Mouse (Mus musculus): ENCODE data around the gene Art3. TPM values are rescaled to one million over a fixed set of nuclear protein-coding genes. Genes with fewer than 3 reads are reported as not detected.

Art3 gene
- polyA plus RNA-seq, 1 experiment from 2014 or later: 2.5 TPM

DNA sequence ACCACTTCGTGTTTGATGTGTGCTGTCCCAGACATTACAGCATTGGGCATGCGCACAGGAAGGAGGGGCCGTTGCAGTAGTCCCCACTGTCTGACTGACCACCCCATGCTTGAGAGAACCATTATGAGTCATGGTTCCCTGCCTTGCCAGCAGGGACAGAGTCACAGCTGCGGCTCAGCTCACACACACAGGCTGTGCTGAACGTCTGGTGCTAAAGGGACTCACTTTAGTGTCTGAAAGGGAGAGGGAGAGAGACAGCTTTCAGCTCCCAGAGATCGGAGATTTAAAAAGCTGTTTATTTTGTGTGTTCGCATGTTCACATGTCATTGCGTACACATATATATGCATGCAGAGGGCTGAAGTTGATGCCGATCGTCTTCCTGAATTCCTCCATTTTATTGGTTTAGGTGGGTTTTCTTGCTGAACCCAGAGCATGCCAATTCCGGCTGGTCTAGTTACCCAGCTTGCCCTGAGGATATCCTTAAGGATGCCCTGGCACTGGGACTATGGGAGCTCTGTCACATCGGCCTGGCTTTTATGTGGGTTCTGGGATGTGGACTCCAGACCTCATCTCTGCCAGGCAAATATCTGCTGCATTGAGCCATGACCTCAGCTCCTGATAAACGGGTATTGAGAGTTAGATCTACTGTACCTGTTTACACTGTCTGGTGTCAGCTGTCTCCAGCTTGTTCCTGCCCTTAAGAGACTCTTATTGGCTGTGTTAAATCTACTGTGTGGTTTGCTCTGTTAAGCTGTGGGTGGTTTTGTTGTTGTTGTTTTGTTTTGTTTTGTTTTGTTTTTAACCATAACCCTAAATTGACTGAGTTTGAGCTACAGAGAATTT is 37.7 kb downstream of the Art3 start:
- Histone ChIP-seq H3K4me1 (replicated peaks; ENCODE audit: control insufficient read depth, insufficient read depth, low read length) (peaks cover 10% of the 10 kb centered on the region; the same call in 1 of the 2 replicates), H3K9me3 (ENCODE audit: control insufficient read depth, low read length) (no peaks in the 10 kb centered on the region), H3K27me3 (replicated peaks; ENCODE audit: control insufficient read depth, insufficient read depth, low read length) (no peaks in the 10 kb centered on the region), H3K4me3 (ENCODE audit: low read depth, low read length) (no peak overlapping the region), H3K9ac (ENCODE audit: low read length) (no peak overlapping the region), H3K27ac (ENCODE audit: low read depth) (no peak overlapping the region), H3K36me3 (ENCODE audit: control insufficient read depth, insufficient read depth, low read length) (no peaks in the 10 kb centered on the region), H3K4me2 (ENCODE audit: low read length) (no peak overlapping the region)
- 59% methylated on average over 13 of the region's 13 CpGs for WGBS
- DNase-seq (ENCODE audit: low spot score): no peak
- ATAC-seq (replicated peaks; ENCODE audit: low FRiP score, low TSS enrichment, low read depth): no peak

DNA sequence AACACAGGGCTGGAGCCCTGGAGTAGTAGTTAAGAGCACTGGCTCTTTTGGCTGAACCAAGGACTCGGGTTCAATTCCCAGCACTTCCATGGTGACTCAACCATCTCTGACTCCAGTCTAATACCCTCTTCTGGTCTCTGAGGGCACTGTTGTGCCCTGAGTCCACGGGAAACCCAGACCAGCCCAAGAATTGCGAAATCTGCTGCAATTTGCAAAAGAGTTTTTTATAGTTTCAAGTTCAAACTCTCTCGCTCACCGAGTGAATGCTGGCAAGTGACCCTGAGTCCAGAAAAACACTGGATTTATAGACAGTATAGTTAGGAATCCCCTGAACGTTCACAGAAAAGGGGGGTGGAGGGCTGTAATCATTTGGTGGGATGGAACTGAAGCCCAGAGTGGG is 38.8 kb downstream of the Art3 start:
- Histone ChIP-seq H3K27ac (ENCODE audit: low read depth) (no peak overlapping the region), H3K9ac (ENCODE audit: low read length) (no peak overlapping the region), H3K36me3 (ENCODE audit: control insufficient read depth, insufficient read depth, low read length) (no peaks in the 10 kb centered on the region), H3K9me3 (ENCODE audit: control insufficient read depth, low read length) (no peaks in the 10 kb centered on the region), H3K4me3 (ENCODE audit: low read depth, low read length) (no peak overlapping the region), H3K4me2 (ENCODE audit: low read length) (no peak overlapping the region), H3K27me3 (replicated peaks; ENCODE audit: control insufficient read depth, insufficient read depth, low read length) (no peaks in the 10 kb centered on the region), H3K4me1 (replicated peaks; ENCODE audit: control insufficient read depth, insufficient read depth, low read length) (peaks cover 15% of the 10 kb centered on the region; the same call in 1 of the 2 replicates)
- DNase-seq (ENCODE audit: low spot score): no peak
- 66% methylated on average over 6 of the region's 6 CpGs for WGBS
- ATAC-seq (replicated peaks; ENCODE audit: low FRiP score, low TSS enrichment, low read depth): no peak

DNA sequence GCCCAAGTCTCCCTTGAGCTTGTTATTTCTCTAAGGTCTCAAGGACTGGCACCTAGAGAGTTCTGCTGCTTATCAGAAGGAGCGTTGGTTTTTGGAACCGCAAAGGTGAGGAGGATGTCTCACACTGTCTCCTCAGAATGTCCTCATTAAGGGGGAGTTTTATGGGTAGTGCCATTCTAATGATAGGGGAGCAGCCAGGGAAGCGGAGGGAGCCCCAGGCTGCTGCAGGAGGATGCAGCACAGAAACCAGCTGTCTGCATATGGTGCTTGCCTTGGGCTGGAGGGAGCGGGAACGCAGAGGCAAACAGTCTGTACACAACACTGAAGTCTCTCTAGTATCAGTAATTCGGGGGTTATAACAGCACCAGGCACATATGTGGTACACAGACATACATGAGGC is 39.3 kb downstream of the Art3 start:
- H3K4me2 ChIP-seq (ENCODE audit: low read length): no peak overlapping the region
- no peak for DNase-seq (ENCODE audit: low spot score)
- ATAC-seq (replicated peaks; ENCODE audit: low FRiP score, low TSS enrichment, low read depth): no peak
- no peaks in the 10 kb centered on the region for H3K36me3 ChIP-seq (ENCODE audit: control insufficient read depth, insufficient read depth, low read length)
- WGBS: 61% methylated on average over 6 of the region's 6 CpGs
- no peak overlapping the region for H3K9ac ChIP-seq (ENCODE audit: low read length)
- no peaks in the 10 kb centered on the region for H3K9me3 ChIP-seq (ENCODE audit: control insufficient read depth, low read length)
- H3K27ac ChIP-seq (ENCODE audit: low read depth): no peak overlapping the region; the same call in 1 of the 2 replicates
- H3K4me3 ChIP-seq (ENCODE audit: low read depth, low read length): no peak overlapping the region
- H3K4me1 ChIP-seq (replicated peaks; ENCODE audit: control insufficient read depth, insufficient read depth, low read length): peaks cover 15% of the 10 kb centered on the region; the same call in 1 of the 2 replicates
- H3K27me3 ChIP-seq (replicated peaks; ENCODE audit: control insufficient read depth, insufficient read depth, low read length): no peaks in the 10 kb centered on the region

DNA sequence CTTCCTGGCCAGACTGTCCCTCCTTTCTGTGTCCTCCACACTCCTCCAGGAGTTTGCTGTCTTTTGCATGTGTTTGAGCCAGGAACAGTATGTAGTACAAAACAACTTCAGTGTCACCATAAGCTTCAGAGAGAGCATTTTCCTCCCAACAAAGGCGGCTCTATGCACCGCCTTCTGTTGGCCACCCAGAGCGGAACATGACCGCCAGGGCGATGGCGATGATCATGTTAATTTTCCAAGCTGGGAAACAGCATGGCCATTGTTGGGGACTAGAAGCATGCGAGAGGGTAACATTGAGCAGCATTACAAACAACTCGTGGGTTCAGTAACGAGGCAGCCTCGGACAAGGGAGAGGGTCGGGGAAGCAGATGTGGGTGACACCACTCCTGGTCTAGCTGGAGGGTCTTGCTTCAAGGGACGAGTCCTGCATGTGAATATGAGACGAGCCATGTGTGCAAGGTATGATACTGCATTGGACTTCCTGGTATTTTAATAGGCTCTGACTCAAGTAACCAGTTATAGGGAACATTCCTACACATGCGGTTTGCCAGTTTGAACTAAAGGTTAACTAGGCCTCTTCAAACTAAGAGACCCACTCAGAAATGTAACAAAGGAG is 39.8 kb downstream of the Art3 start:
- ATAC-seq (replicated peaks; ENCODE audit: low FRiP score, low TSS enrichment, low read depth) (no peak), DNase-seq (ENCODE audit: low spot score) (no peak)
- Histone ChIP-seq H3K4me3 (ENCODE audit: low read depth, low read length) (no peak overlapping the region), H3K4me1 (replicated peaks; ENCODE audit: control insufficient read depth, insufficient read depth, low read length) (peaks cover 17% of the 10 kb centered on the region; the same call in 1 of the 2 replicates), H3K27ac (ENCODE audit: low read depth) (no peak overlapping the region; the same call in 1 of the 2 replicates), H3K4me2 (ENCODE audit: low read length) (no peak overlapping the region), H3K36me3 (ENCODE audit: control insufficient read depth, insufficient read depth, low read length) (no peaks in the 10 kb centered on the region), H3K27me3 (replicated peaks; ENCODE audit: control insufficient read depth, insufficient read depth, low read length) (no peaks in the 10 kb centered on the region), H3K9ac (ENCODE audit: low read length) (no peak overlapping the region), H3K9me3 (ENCODE audit: control insufficient read depth, low read length) (no peaks in the 10 kb centered on the region)
- WGBS: 80% methylated on average over 14 of the region's 14 CpGs

DNA sequence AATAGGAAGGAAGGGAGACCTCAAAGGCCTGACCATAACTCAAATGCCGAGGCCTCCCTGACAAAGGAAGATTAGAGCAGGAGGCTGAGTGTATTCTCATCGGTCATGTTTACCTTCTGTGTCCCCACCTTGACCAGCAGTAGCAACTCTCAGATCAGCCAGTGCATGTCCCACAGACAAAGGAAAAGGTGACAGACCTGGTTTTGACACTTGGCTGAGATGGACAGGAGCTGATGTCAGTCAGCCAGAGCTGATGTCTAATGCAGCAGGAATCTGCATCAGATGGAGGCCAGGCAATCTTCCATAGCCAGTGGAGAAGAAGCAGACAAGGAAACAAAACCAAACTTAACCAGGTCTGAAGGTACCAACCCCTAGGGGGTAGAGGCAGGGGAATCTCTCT is 41.0 kb downstream of the Art3 start:
- no peak for ATAC-seq (replicated peaks; ENCODE audit: low FRiP score, low TSS enrichment, low read depth)
- H3K4me2 ChIP-seq (ENCODE audit: low read length): no peak overlapping the region
- no peak overlapping the region for H3K27ac ChIP-seq (ENCODE audit: low read depth)
- 28% methylated on average over 2 of the region's 2 CpGs for WGBS
- no peaks in the 10 kb centered on the region for H3K27me3 ChIP-seq (replicated peaks; ENCODE audit: control insufficient read depth, insufficient read depth, low read length)
- DNase-seq (ENCODE audit: low spot score): no peak
- no peaks in the 10 kb centered on the region for H3K9me3 ChIP-seq (ENCODE audit: control insufficient read depth, low read length)
- H3K36me3 ChIP-seq (ENCODE audit: control insufficient read depth, insufficient read depth, low read length): no peaks in the 10 kb centered on the region
- peaks cover 25% of the 10 kb centered on the region; the same call in 1 of the 2 replicates for H3K4me1 ChIP-seq (replicated peaks; ENCODE audit: control insufficient read depth, insufficient read depth, low read length)
- no peak overlapping the region for H3K4me3 ChIP-seq (ENCODE audit: low read depth, low read length)
- no peak overlapping the region for H3K9ac ChIP-seq (ENCODE audit: low read length)

DNA sequence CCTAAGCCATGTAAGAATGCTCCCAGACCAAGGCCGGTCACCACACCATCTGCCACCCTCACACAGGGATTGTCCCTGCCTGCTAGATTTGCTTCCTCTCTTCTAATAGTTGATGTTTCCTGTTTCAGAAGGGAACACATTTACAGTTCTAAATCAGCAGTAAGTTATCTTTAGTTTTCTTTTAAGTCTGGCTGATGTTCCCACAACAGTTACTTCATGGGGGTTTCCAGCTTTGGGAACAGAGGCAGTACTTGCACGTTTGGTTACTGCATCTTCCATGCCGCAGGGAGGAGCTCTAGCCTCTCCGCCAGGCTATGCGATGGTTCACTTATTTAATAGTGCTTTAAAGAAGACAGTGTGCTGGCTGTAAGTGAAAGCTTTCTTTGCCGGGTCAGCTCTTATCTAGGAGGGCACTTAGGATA is 43.1 kb downstream of the Art3 start:
- H3K27me3 ChIP-seq (replicated peaks; ENCODE audit: control insufficient read depth, insufficient read depth, low read length): no peaks in the 10 kb centered on the region
- no peaks in the 10 kb centered on the region for H3K9me3 ChIP-seq (ENCODE audit: control insufficient read depth, low read length)
- WGBS: 39% methylated on average over 6 of the region's 6 CpGs
- DNase-seq (ENCODE audit: low spot score) (peak; percentile 48), ATAC-seq (replicated peaks; ENCODE audit: low FRiP score, low TSS enrichment, low read depth) (no peak)
- peaks cover 28% of the 10 kb centered on the region; the same call in 1 of the 2 replicates for H3K4me1 ChIP-seq (replicated peaks; ENCODE audit: control insufficient read depth, insufficient read depth, low read length)
- no peaks in the 10 kb centered on the region for H3K36me3 ChIP-seq (ENCODE audit: control insufficient read depth, insufficient read depth, low read length)
- peak overlapping the region; percentile 29; the same call in 1 of the 2 replicates for H3K27ac ChIP-seq (ENCODE audit: low read depth)
- no peak overlapping the region for H3K4me3 ChIP-seq (ENCODE audit: low read depth, low read length)
- H3K9ac ChIP-seq (ENCODE audit: low read length): no peak overlapping the region
- H3K4me2 ChIP-seq (ENCODE audit: low read length): no peak overlapping the region

DNA sequence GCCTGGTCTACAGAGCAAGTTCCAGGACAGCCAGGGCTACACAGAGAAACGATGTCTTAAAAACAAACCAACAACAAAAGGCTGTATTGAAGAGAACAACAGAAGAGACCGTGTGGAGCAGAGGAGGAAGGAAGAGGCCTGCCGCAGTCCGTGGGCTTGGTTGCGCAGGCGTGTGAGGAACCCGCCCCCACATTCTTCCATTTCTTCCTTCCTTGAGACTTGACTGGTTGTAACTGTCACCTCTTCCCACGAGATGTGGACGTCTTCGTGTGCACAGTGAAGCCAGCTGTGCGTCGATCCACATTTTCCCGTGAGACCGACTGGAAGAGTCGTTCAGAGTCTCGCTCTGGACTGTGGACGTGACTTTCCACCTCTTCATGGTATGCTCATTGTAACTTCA is 43.7 kb downstream of the Art3 start:
- no peak for ATAC-seq (replicated peaks; ENCODE audit: low FRiP score, low TSS enrichment, low read depth)
- DNase-seq (ENCODE audit: low spot score): no peak
- no peaks in the 10 kb centered on the region for H3K9me3 ChIP-seq (ENCODE audit: control insufficient read depth, low read length)
- H3K4me3 ChIP-seq (ENCODE audit: low read depth, low read length): no peak overlapping the region
- no peak overlapping the region for H3K4me2 ChIP-seq (ENCODE audit: low read length)
- no peaks in the 10 kb centered on the region for H3K27me3 ChIP-seq (replicated peaks; ENCODE audit: control insufficient read depth, insufficient read depth, low read length)
- H3K27ac ChIP-seq (ENCODE audit: low read depth): no peak overlapping the region; the same call in 1 of the 2 replicates
- 83% methylated on average over 17 of the region's 17 CpGs for WGBS
- H3K9ac ChIP-seq (ENCODE audit: low read length): no peak overlapping the region
- H3K36me3 ChIP-seq (ENCODE audit: control insufficient read depth, insufficient read depth, low read length): no peaks in the 10 kb centered on the region
- peaks cover 28% of the 10 kb centered on the region; the same call in 1 of the 2 replicates for H3K4me1 ChIP-seq (replicated peaks; ENCODE audit: control insufficient read depth, insufficient read depth, low read length)

DNA sequence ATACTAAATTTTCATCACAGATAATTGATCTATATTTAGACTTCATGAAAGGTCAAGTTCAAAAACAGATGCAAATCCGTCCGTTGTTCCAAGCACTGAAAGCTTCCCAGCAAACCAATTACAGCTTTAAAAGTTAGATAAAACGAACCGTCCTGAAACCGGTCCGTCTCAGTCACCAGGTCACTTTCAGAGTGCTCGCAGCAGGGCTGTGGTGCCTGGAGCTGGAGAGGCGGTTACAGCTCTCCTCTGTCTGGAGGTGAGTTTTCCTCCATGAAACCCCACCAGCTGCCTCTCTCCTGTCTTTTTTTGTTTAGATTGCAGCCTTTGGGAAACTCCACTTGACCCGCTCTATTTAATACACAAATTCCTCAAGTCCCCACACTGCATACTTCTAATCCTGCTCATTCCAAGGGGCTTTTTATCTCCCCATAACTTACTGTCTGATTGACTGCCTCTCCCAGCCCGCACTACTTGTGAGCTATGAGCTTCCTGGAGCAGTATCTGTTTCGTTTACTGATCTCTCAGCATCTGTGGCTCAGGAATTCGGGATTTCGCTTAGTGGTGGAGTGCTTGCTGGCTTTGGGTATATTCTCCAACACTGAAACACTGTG is 45.3 kb downstream of the Art3 start:
- H3K36me3 ChIP-seq (ENCODE audit: control insufficient read depth, insufficient read depth, low read length): no peaks in the 10 kb centered on the region
- H3K4me3 ChIP-seq (ENCODE audit: low read depth, low read length): no peak overlapping the region
- peak; percentile 56 for DNase-seq (ENCODE audit: low spot score)
- peak overlapping the region; percentile 14; the same call in 1 of the 2 replicates for H3K27ac ChIP-seq (ENCODE audit: low read depth)
- H3K9ac ChIP-seq (ENCODE audit: low read length): no peak overlapping the region
- peaks cover 28% of the 10 kb centered on the region; the same call in 1 of the 2 replicates for H3K4me1 ChIP-seq (replicated peaks; ENCODE audit: control insufficient read depth, insufficient read depth, low read length)
- WGBS: 11% methylated on average over 13 of the region's 13 CpGs
- H3K9me3 ChIP-seq (ENCODE audit: control insufficient read depth, low read length): no peaks in the 10 kb centered on the region
- peak overlapping the region; percentile 24 for H3K4me2 ChIP-seq (ENCODE audit: low read length)
- H3K27me3 ChIP-seq (replicated peaks; ENCODE audit: control insufficient read depth, insufficient read depth, low read length): no peaks in the 10 kb centered on the region
- ATAC-seq (replicated peaks; ENCODE audit: low FRiP score, low TSS enrichment, low read depth): 0 out of 2 replicates have a peak, but pooled peaks have one; percentile 13

All from intestine, embryonic 14.5 days (tissue).